Mouse (Mus musculus) thymus, adult 2 months (tissue): ENCODE results near the gene Slc38a4. TPM values are rescaled to one million over a fixed set of nuclear protein-coding genes. Genes with fewer than 3 reads are reported as not detected.

Source experiments
- DNase-seq: peaks from one replicate; pipeline ENCODE4 v3.0.0; 2021
- H3K27ac ChIP-seq: fragments of 200-500 bp; 2 replicates; pipeline ENCODE4 v1.5.1; 2012; ENCODE audit warnings: low read length, control low read depth; ENCODE audit not compliant: control insufficient read depth, insufficient read depth
- H3K27me3 ChIP-seq: fragments of 200-500 bp; 2 replicates; pipeline ENCODE4 v1.6.1; 2012; ENCODE audit warnings: mild to moderate bottlenecking, low read length, moderate library complexity, mixed read lengths; ENCODE audit not compliant: control insufficient read depth, insufficient read depth
- H3K36me3 ChIP-seq: fragments of 200-500 bp; 2 replicates; pipeline ENCODE4 v1.6.1; 2012; ENCODE audit warnings: mild to moderate bottlenecking, low read length, moderate library complexity; ENCODE audit not compliant: control insufficient read depth, insufficient read depth
- H3K4me1 ChIP-seq: fragments of 200-500 bp; replicated peaks from 2 replicates; pipeline ENCODE4 v1.6.1; 2012; ENCODE audit warnings: low read length; ENCODE audit not compliant: control insufficient read depth, insufficient read depth
- H3K4me3 ChIP-seq: fragments of 200-500 bp; 2 replicates; pipeline ENCODE4 v1.5.1; 2012; ENCODE audit warnings: mild to moderate bottlenecking, low read length, control low read depth, moderate library complexity; ENCODE audit not compliant: control insufficient read depth, insufficient read depth
- CTCF ChIP-seq: fragments of 200-500 bp; IDR thresholded peaks from 2 replicates; pipeline ENCODE4 v1.5.1; 2012; ENCODE audit warnings: mild to moderate bottlenecking, control low read depth, low read length, moderate library complexity, borderline replicate concordance; ENCODE audit not compliant: control insufficient read depth, poor library complexity, insufficient read depth; ENCODE audit errors: extremely low read depth
- POLR2A ChIP-seq: fragments of 200-500 bp; IDR thresholded peaks from 2 replicates; pipeline ENCODE4 v1.6.1; 2012; ENCODE audit warnings: mild to moderate bottlenecking, low read length, control low read depth, moderate library complexity; ENCODE audit not compliant: control insufficient read depth, poor library complexity, insufficient read depth; ENCODE audit errors: extremely low read depth
- WGBS: fragments of 180-500 bp; shearing (Covaris S2); methylation state at CpG from one replicate; pipeline ENCODE4 v1.1.7; 2018; 5-methylcytosine and 5-hydroxymethylcytosine counted together
- polyA plus RNA-seq: library from polyadenylated mRNA; depleted of rRNA; stranded (reverse); fragments of >200 nt; gene quantifications from 2 replicates; pipeline ENCODE4 v1.2.3, GENCODE M21; 2012

Gene Slc38a4
- polyA plus RNA-seq, 1 experiment, result 1.8 TPM

DNA sequence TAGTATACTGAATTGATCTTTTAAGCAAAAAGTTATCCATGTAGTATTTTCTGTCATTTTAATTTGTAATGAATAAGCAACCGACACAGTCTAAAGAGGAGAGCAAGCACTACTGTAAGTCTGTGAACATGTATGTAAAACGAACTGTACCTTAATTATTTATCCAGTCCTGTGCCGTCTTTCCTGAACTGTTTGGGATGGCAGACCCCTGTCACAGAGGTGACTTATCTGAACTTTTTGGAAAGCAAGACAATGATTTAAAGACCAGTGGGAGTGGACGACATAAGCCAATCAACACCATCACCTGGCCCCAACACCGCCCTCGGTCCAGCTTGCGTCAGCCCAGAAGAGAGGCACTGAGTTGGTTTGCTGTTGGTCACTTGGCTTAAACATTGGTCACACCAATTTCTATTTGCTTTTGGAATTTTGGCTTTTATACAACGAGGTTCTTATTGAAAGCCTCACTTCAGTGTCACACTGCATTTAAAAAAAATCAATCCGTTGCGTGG lies 24.7 kb downstream of the Slc38a4 start:
- H3K36me3 ChIP-seq, result no peaks in the 10 kb centered on the region
- H3K4me1 ChIP-seq, result no peaks in the 10 kb centered on the region
- H3K27ac ChIP-seq, result no peak overlapping the region
- no peak for TF ChIP-seq POLR2A
- TF ChIP-seq CTCF, result no peak
- no peak for DNase-seq
- no peaks in the 10 kb centered on the region for H3K27me3 ChIP-seq
- WGBS, result 97% methylated on average over 10 of the region's 10 CpGs
- no peak overlapping the region for H3K4me3 ChIP-seq

DNA sequence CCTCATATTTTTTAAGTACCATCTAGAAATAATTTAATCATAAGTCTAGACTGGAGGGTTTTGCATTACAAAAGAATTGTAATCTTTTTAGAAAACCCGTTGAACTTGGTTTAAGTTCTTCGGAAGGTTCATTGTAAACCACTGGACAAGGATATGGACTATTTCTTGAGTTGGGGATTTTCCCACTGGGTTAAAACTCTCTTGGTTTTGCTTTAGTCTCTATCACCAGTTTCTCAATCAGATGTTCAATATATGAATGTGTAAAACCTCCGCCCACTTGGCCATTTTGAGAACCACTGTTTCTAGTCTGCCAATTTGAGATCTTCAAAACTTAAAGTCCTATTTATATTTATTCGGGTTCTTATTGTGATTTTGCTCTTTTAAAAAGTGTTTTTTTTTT lies 25.6 kb downstream of the Slc38a4 start:
- no peak for DNase-seq
- WGBS, result 90% methylated on average over 4 of the region's 4 CpGs
- Histone ChIP-seq H3K27me3 (no peaks in the 10 kb centered on the region), H3K27ac (no peak overlapping the region), H3K36me3 (no peaks in the 10 kb centered on the region), H3K4me3 (no peak overlapping the region), H3K4me1 (no peaks in the 10 kb centered on the region)
- no peak for TF ChIP-seq POLR2A
- no peak for TF ChIP-seq CTCF

DNA sequence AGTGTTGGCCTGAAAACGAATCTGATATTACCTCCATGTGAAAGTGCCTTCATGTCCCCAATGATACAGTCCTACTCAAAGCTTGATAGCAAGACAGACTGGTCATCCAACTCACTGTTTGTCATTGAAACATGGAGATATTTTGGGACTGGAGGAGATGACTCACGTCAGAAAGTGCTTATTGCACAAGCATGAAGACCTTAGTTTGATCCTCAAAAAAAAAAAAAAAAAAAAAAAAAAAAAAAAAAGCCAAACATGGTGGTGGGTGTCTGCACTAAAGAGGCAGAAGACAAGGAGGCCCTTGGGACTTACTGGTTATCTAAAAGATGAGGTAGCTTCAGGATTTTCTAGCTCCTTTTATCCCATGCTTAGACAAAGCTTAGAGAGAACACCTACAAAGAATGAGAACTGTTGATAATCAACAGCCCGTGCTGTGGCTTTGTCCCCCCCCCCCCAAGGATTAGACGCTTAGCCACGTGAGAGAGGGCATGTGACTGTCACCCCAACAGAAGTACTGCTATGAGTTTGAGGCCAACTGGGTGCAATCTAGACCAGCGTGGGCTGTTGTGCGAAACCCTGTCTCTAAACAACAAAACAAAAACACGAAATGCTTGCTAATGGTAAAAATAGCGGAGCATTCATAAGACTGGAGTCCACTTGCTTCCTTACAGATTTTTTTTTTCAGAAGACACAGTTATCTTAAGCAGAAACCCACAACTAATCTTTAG lies 26.5 kb downstream of the Slc38a4 start:
- no peak overlapping the region for H3K27ac ChIP-seq

DNA sequence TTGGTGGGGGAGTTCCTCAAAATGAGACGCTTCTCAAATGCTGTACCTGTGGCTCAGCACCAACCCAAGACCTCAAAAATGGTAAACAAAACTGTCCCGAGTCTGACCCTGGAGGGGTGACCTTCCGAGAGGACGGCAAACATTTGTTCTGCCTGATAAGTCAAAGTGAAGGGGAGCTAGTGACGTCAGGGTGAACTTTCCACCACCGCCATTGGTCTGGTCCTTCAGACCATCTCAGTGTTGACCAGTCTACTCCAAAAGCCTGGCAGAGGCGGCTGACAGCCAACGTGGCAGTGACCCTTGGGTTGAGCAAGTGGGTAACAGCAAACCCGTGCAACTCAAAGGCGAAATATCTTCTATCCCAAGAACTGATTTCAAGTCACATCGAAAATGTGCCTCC lies 27.1 kb downstream of the Slc38a4 start:
- H3K27ac ChIP-seq, result no peak overlapping the region
- no peak for DNase-seq
- H3K4me1 ChIP-seq, result no peaks in the 10 kb centered on the region
- H3K36me3 ChIP-seq, result no peaks in the 10 kb centered on the region
- no peak overlapping the region for H3K4me3 ChIP-seq
- no peaks in the 10 kb centered on the region for H3K27me3 ChIP-seq
- no peak for TF ChIP-seq POLR2A
- no peak for TF ChIP-seq CTCF
- WGBS, result 89% methylated on average over 11 of the region's 11 CpGs

More for the DNA sequence above, 26.5 kb downstream of the Slc38a4 start:
- no peak for DNase-seq
- 88% methylated on average over 9 of the region's 9 CpGs for WGBS
- Histone ChIP-seq H3K27me3 (no peaks in the 10 kb centered on the region), H3K4me3 (no peak overlapping the region), H3K36me3 (no peaks in the 10 kb centered on the region), H3K4me1 (no peaks in the 10 kb centered on the region)
- TF ChIP-seq CTCF (no peak), POLR2A (no peak)

DNA sequence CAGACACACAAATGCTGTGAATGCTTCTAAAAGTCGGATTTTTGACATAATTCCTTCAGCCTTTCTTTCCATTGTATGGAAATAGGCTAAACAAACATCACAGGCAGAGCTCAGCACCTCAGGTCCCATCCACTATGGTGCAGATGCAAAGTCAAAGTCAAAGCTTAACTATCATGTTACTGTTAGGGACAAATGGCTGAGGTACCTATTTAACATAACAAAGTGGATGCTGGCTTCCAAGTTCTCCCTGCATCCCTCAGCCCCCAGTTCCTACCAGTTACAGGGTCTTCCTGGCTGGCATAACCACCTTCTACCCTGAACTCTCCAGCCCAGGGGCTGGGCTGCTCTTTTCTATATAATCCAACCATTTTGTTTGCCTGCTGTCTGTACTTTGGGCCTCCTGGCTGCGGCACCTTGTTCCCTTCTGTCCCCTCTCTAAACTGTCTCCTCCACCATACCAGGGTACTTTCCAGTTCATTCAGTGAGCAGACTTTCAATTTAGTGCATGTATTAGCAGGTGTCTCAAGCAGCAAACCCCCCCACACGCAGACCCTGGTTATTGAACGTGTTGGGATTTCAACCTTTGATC lies 27.6 kb downstream of the Slc38a4 start:
- Histone ChIP-seq H3K27ac (no peak overlapping the region), H3K4me3 (no peak overlapping the region), H3K4me1 (no peaks in the 10 kb centered on the region), H3K36me3 (no peaks in the 10 kb centered on the region), H3K27me3 (no peaks in the 10 kb centered on the region)
- no peak for DNase-seq
- TF ChIP-seq CTCF (no peak), POLR2A (no peak)
- 79% methylated on average over 4 of the region's 4 CpGs for WGBS

DNA sequence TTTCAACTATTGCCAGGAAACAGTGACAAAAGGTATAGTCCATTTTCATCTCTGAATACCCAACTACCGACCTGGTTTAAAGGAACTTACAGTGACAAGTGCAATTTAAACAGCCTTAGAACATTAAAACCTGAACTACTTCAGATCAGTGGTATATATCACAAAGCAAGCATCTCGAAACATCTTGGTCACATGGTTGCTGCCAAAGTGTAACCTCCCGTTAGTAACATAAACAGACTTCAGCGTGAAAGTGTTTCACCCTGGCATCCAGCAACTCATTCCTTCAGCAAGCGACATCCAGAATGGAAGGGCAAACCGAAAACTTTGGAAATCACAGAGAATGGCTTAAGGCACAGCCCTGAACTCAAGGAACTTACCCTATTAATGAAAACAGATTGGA lies 29.1 kb downstream of the Slc38a4 start:
- H3K4me1 ChIP-seq, result no peaks in the 10 kb centered on the region
- no peaks in the 10 kb centered on the region for H3K36me3 ChIP-seq
- no peaks in the 10 kb centered on the region for H3K27me3 ChIP-seq
- H3K4me3 ChIP-seq, result no peak overlapping the region
- WGBS, result 88% methylated on average over 6 of the region's 6 CpGs
- DNase-seq, result no peak
- TF ChIP-seq POLR2A, result no peak
- no peak for TF ChIP-seq CTCF
- H3K27ac ChIP-seq, result no peak overlapping the region

DNA sequence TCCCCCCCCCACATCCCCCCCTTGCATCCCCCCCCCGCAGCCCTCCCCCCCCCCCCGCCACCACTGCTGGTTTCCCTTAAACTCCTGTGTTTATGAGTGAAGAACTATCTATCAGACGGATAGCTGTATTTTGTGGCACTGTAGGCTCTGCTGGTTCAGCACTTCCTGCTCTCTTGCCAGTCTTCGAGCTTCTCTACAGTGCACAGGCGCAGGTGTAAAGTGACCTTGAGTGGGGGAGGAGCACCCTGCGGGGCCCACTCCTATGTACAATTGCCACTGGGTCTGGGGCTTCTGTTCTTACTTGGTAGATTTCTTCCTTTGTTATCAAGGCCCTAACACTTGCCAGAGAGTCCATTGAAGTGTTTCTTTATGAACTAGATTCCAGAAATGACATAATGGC lies 33.0 kb downstream of the Slc38a4 start:
- Histone ChIP-seq H3K4me3 (no peak overlapping the region), H3K36me3 (no peaks in the 10 kb centered on the region), H3K27me3 (no peaks in the 10 kb centered on the region), H3K4me1 (no peaks in the 10 kb centered on the region), H3K27ac (no peak overlapping the region)
- WGBS, result 71% methylated on average over 6 of the region's 6 CpGs
- TF ChIP-seq POLR2A (no peak), CTCF (no peak)
- no peak for DNase-seq
